Mouse (Mus musculus): ENCODE measurements around the gene Cpeb3. TPM values are rescaled to one million over a fixed set of nuclear protein-coding genes. Genes with fewer than 3 reads are reported as not detected.
"Not testable (repeated sequence)": the region's sequence is repeated elsewhere in the genome, so short reads cannot be mapped to it uniquely, and the experiment has no call there.

The Cpeb3 gene
- polyA plus RNA-seq, 1 experiment from 2014 or later = 16.1 TPM

DNA sequence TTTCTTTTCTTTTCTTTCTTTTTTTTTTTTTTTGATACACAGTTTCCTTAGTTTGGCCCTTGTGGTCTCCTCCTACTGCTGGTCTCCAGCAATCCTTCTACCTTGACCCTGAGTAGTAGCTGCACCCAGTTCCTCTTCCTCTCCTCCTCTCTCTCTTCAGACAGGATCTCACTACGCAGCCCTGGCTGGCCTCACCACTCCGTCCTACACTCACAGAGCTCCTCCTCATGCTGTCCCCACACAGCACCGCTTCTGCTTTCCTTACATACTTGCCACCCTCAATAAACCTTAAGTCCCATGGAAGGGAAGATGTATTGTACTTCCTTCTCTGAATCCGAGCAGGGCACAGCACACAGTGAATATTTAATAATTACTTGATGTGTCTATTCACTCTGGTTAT, 61.3 kb downstream of the Cpeb3 start:
- peaks cover 21% of the 10 kb centered on the region; the same call in 1 of the 2 replicates for H3K79me2 ChIP-seq (ENCODE audit: inconsistent target)
- H3K4me3 ChIP-seq (ENCODE audit: inconsistent target) = no peak overlapping the region
- WGBS (ENCODE audit: missing documents) = 2% methylated on average over 4 of the region's 4 CpGs
- no peaks in the 10 kb centered on the region for H3K36me3 ChIP-seq (ENCODE audit: inconsistent target)
- peak overlapping the region; percentile 10; the same call in 1 of the 2 replicates for H3K27ac ChIP-seq

DNA sequence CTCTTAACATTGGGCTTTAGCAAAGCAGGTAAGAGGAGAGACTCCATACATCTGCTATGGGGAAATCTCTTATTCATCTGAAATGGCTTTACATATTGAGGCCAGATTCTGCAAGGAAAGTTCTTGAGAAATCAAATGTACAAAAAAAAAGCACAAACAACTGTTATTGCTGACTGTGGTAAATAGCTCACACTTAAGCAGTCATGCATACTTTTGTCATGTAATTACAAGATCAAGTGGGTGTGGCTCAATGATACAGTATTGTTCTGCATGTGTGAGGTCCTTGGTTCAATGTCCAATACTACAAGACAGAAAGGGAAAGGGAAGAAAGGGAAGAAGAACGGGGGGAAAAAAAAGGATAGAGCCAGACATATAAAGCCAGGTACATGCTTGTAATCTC, 62.6 kb downstream of the Cpeb3 start:
- no peaks in the 10 kb centered on the region for H3K36me3 ChIP-seq (ENCODE audit: inconsistent target)
- no peak overlapping the region for H3K27ac ChIP-seq
- WGBS (ENCODE audit: missing documents) = 100% methylated on average over 1 of the region's 1 CpGs
- H3K4me3 ChIP-seq (ENCODE audit: inconsistent target) = no peak overlapping the region
- H3K79me2 ChIP-seq (ENCODE audit: inconsistent target) = peaks cover 17% of the 10 kb centered on the region; the same call in 1 of the 2 replicates

GRCm38 (mm10) chr19:37145401-37145800, 63.0 kb downstream of the Cpeb3 start:
- H3K4me3 ChIP-seq (ENCODE audit: inconsistent target) = no peak overlapping the region
- no peaks in the 10 kb centered on the region for H3K36me3 ChIP-seq (ENCODE audit: inconsistent target)
- peaks cover 21% of the 10 kb centered on the region; the same call in 1 of the 2 replicates for H3K79me2 ChIP-seq (ENCODE audit: inconsistent target)
- H3K27ac ChIP-seq = no peak overlapping the region
- 92% methylated on average over 5 of the region's 5 CpGs for WGBS (ENCODE audit: missing documents)

GRCm38 (mm10) chr19:37141623-37142022, 66.8 kb downstream of the Cpeb3 start:
- 76% methylated on average over 3 of the region's 4 CpGs for WGBS (ENCODE audit: missing documents)
- H3K4me3 ChIP-seq (ENCODE audit: inconsistent target) = no peak overlapping the region

DNA sequence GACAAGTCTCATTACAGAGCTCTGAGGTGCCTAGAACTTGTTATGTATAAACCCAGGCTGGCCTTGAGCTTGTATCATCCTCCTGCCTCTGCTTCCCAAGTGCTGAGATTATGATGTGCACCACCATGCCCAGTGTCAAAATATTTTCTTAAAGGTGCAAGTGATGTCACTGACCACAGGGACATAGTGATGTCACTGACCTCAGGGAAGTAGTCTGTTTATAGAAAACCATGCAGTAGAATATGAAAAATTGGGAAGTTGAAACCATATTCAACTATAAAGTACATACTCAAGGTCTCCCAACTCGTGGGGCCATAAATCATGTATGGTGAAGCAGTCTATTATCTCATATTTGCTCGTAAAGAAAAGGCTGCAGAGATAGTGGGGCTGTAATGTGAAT, 71.3 kb downstream of the Cpeb3 start:
- WGBS (ENCODE audit: missing documents) = 3% methylated on average over 2 of the region's 2 CpGs
- Histone ChIP-seq H3K4me3 (ENCODE audit: inconsistent target) (no peak overlapping the region), H3K27ac (peak overlapping the region; percentile 52), H3K36me3 (ENCODE audit: inconsistent target) (no peaks in the 10 kb centered on the region), H3K79me2 (ENCODE audit: inconsistent target) (peaks cover 25% of the 10 kb centered on the region; the same call in 1 of the 2 replicates)

More at GRCm38 (mm10) chr19:37141623-37142022, 66.8 kb downstream of the Cpeb3 start:
- Histone ChIP-seq H3K36me3 (ENCODE audit: inconsistent target) (no peaks in the 10 kb centered on the region), H3K79me2 (ENCODE audit: inconsistent target) (peaks cover 25% of the 10 kb centered on the region; the same call in 1 of the 2 replicates), H3K27ac (no peak overlapping the region)

- H3K4me3 ChIP-seq (ENCODE audit: inconsistent target); H3K36me3 ChIP-seq (ENCODE audit: inconsistent target); H3K27ac ChIP-seq: not testable (repeated sequence)
- H3K79me2 ChIP-seq (ENCODE audit: inconsistent target) = peaks cover 13% of the 10 kb centered on the region; the same call in 1 of the 2 replicates
- 94% methylated on average over 2 of the region's 2 CpGs for WGBS (ENCODE audit: missing documents)
Observed at GRCm38 (mm10) chr19:37135459-37135858, 72.9 kb downstream of the Cpeb3 start.

DNA sequence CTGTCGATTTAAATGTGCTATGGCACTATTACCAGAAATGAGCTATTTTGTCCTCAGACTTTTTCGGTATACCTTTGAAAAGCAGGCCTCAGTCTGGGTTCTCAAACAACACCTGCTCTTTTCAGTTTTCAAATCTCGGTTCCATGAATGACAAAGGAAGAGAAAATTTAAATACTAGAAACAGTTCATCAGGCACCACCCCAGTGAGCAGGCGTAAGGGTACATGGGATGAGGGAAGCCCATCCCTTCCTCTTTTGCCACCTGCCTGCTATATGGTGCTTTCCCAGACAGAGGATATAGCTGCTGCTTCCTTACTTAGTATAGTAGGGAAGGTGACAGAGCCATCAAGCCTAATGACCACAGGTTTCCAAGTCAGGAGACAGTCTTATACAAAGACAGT, 74.7 kb downstream of the Cpeb3 start:
- H3K27ac ChIP-seq = no peak overlapping the region
- H3K36me3 ChIP-seq (ENCODE audit: inconsistent target) = no peaks in the 10 kb centered on the region
- H3K79me2 ChIP-seq (ENCODE audit: inconsistent target) = no peaks in the 10 kb centered on the region
- no peak overlapping the region for H3K4me3 ChIP-seq (ENCODE audit: inconsistent target)
- WGBS (ENCODE audit: missing documents) = 98% methylated on average over 4 of the region's 4 CpGs

- no peaks in the 10 kb centered on the region for H3K79me2 ChIP-seq (ENCODE audit: inconsistent target)
- no peak overlapping the region for H3K27ac ChIP-seq
- 100% methylated on average over 1 of the region's 1 CpGs for WGBS (ENCODE audit: missing documents)
- H3K4me3 ChIP-seq (ENCODE audit: inconsistent target) = no peak overlapping the region
- no peaks in the 10 kb centered on the region for H3K36me3 ChIP-seq (ENCODE audit: inconsistent target)
Observed at GRCm38 (mm10) chr19:37131660-37132059, 76.7 kb downstream of the Cpeb3 start.

DNA sequence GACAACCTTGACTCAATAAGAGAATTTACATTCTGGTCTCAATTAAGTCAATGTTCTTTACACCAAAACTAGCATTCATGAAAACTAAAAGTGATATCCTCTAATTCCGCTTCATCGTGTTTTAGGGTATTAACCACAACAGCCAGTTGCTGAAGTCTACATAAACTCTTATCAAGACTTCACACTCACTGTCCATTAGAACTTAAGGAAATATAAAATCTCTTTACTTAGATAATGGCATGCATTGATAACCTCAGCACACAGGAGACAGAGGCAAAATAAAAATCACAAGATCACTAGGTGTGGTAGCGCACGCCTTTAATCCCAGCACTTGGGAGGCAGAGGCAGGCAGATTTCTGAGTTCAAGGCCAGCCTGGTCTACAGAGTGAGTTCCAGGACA, 79.9 kb downstream of the Cpeb3 start:
- Histone ChIP-seq H3K4me3 (ENCODE audit: inconsistent target) (no peak overlapping the region), H3K27ac (no peak overlapping the region), H3K79me2 (ENCODE audit: inconsistent target) (no peaks in the 10 kb centered on the region), H3K36me3 (ENCODE audit: inconsistent target) (no peaks in the 10 kb centered on the region)
- WGBS (ENCODE audit: missing documents) = 100% methylated on average over 4 of the region's 4 CpGs

DNA sequence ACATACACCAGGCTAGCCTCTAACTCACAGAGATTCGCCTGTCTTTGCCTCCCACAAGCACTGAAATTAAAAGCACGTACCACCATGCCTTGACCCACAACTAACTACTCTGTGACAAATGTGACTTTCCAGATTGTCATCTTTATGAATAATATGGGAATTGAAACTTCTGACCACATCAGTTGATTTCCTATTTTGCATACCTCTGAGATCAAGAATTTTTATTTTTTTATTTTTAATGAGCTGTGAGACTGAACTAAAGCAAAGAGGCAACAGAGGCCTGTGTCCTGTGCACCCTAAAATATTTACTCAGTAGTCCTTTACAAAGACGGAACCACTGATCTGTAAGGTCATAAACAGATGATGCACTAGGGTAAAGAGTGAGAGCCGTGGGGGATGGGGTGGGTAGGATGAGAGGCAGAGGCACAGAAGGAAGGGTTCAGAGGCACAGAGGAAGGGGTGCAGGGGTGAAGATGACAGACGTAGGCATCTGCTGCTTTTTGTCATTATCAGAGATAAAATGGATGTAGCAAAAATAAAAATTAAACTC, 81.3 kb downstream of the Cpeb3 start:
- H3K36me3 ChIP-seq (ENCODE audit: inconsistent target) = no peaks in the 10 kb centered on the region
- no peak overlapping the region for H3K4me3 ChIP-seq (ENCODE audit: inconsistent target)
- 85% methylated on average over 5 of the region's 5 CpGs for WGBS (ENCODE audit: missing documents)
- H3K27ac ChIP-seq = no peak overlapping the region
- no peaks in the 10 kb centered on the region for H3K79me2 ChIP-seq (ENCODE audit: inconsistent target)

GRCm38 (mm10) chr19:37124961-37125360, 83.4 kb downstream of the Cpeb3 start:
- H3K79me2 ChIP-seq (ENCODE audit: inconsistent target) = no peaks in the 10 kb centered on the region
- no peak overlapping the region for H3K4me3 ChIP-seq (ENCODE audit: inconsistent target)
- H3K27ac ChIP-seq = no peak overlapping the region
- no peaks in the 10 kb centered on the region for H3K36me3 ChIP-seq (ENCODE audit: inconsistent target)

- WGBS (ENCODE audit: missing documents) = 77% methylated on average over 2 of the region's 2 CpGs
- H3K79me2 ChIP-seq (ENCODE audit: inconsistent target) = no peaks in the 10 kb centered on the region
- peak overlapping the region; percentile 44 for H3K27ac ChIP-seq
- no peak overlapping the region for H3K4me3 ChIP-seq (ENCODE audit: inconsistent target)
- no peaks in the 10 kb centered on the region for H3K36me3 ChIP-seq (ENCODE audit: inconsistent target)
Observed at GRCm38 (mm10) chr19:37119281-37119680, 89.1 kb downstream of the Cpeb3 start.

- Histone ChIP-seq H3K4me3 (ENCODE audit: inconsistent target) (no peak overlapping the region), H3K36me3 (ENCODE audit: inconsistent target) (no peaks in the 10 kb centered on the region), H3K27ac (no peak overlapping the region), H3K79me2 (ENCODE audit: inconsistent target) (no peaks in the 10 kb centered on the region)
- WGBS (ENCODE audit: missing documents) = 100% methylated on average over 1 of the region's 1 CpGs
Observed at GRCm38 (mm10) chr19:37115824-37116223, 92.6 kb downstream of the Cpeb3 start.

GRCm38 (mm10) chr19:37115374-37115773, 93.0 kb downstream of the Cpeb3 start:
- Histone ChIP-seq H3K79me2 (ENCODE audit: inconsistent target) (no peaks in the 10 kb centered on the region), H3K27ac (no peak overlapping the region), H3K4me3 (ENCODE audit: inconsistent target) (no peak overlapping the region), H3K36me3 (ENCODE audit: inconsistent target) (no peaks in the 10 kb centered on the region)
- WGBS (ENCODE audit: missing documents) = 90% methylated on average over 8 of the region's 8 CpGs

DNA sequence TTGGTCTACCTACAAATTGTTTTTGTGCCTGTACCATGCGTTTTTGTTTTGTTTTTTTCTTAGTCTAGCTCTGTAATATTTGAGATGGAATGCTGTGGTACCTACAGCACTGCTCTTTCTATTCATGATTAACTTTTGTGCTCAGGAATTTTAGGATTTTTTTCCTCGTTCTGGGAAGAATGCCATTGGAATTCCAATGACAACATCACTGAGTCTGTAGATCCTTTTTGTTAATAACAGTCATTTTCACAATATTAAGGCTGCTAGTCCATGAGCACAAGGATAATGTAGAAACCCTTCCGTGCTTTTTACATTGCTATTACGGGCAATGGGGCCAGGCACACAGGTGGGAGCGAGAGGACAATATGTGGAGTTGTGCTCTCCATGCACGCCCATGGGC, 96.6 kb downstream of the Cpeb3 start:
- WGBS (ENCODE audit: missing documents) = 96% methylated on average over 6 of the region's 6 CpGs
- Histone ChIP-seq H3K79me2 (ENCODE audit: inconsistent target) (no peaks in the 10 kb centered on the region), H3K4me3 (ENCODE audit: inconsistent target) (no peak overlapping the region), H3K27ac (no peak overlapping the region), H3K36me3 (ENCODE audit: inconsistent target) (no peaks in the 10 kb centered on the region)

- WGBS (ENCODE audit: missing documents) = 43% methylated on average over 1 of the region's 1 CpGs
- H3K27ac ChIP-seq = peak overlapping the region; percentile 44
- no peak overlapping the region for H3K4me3 ChIP-seq (ENCODE audit: inconsistent target)
- no peaks in the 10 kb centered on the region for H3K36me3 ChIP-seq (ENCODE audit: inconsistent target)
- H3K79me2 ChIP-seq (ENCODE audit: inconsistent target) = no peaks in the 10 kb centered on the region
Observed at GRCm38 (mm10) chr19:37110494-37110893, 97.9 kb downstream of the Cpeb3 start.
